Mouse (Mus musculus) G1E (cell line): ENCODE results near the gene Fam169b. TPM values are rescaled to one million over a fixed set of nuclear protein-coding genes. Genes with fewer than 3 reads are reported as not detected.

Experiments used
- ATAC-seq: 2 replicates; pipeline ENCODE4 v1.8.0; 2016; ENCODE audit warnings: mild to moderate bottlenecking; ENCODE audit not compliant: insufficient number of reproducible peaks, poor library complexity, low FRiP score, severe bottlenecking; ENCODE audit errors: extremely low read depth
- DNase-seq: peaks from one replicate; pipeline ENCODE4 v3.0.0; 2012; ENCODE audit warnings: low spot score
- H3K27me3 ChIP-seq: 2 replicates; pipeline ENCODE4 v1.6.1; 2012; ENCODE audit warnings: mild to moderate bottlenecking, low read length, inconsistent platforms; ENCODE audit not compliant: insufficient read depth
- H3K36me3 ChIP-seq: replicated peaks from 2 replicates; pipeline ENCODE3; 2012; ENCODE audit warnings: mild to moderate bottlenecking, inconsistent platforms
- H3K4me1 ChIP-seq: 2 replicates; pipeline ENCODE4 v1.6.1; 2012; ENCODE audit warnings: low read depth, low read length, inconsistent platforms, mixed read lengths; ENCODE audit not compliant: insufficient read depth
- H3K4me3 ChIP-seq: 2 replicates; pipeline ENCODE4 v1.5.1; 2012; ENCODE audit warnings: low read depth, mild to moderate bottlenecking, inconsistent platforms, low read length, moderate library complexity, mixed read lengths
- H3K9me3 ChIP-seq: replicated peaks from 2 replicates; pipeline ENCODE4 v1.6.1; 2012; ENCODE audit warnings: inconsistent platforms
- CTCF ChIP-seq: IDR thresholded peaks from 2 replicates; pipeline ENCODE4 v1.5.1; 2012; ENCODE audit warnings: low read depth, low read length, inconsistent platforms, mixed read lengths
- GATA1 ChIP-seq: IDR thresholded peaks from 2 replicates; pipeline ENCODE4 v1.6.1; 2012; ENCODE audit warnings: borderline replicate concordance, low read length, inconsistent platforms, mixed read lengths
- GATA2 ChIP-seq: IDR thresholded peaks from 2 replicates; pipeline ENCODE4 v1.6.1; 2012; ENCODE audit warnings: low read depth, low read length, inconsistent platforms, borderline replicate concordance
- POLR2AphosphoS5 ChIP-seq: IDR thresholded peaks from 2 replicates; pipeline ENCODE4 v1.6.1; 2012; ENCODE audit warnings: low read depth, low read length, inconsistent platforms; ENCODE audit not compliant: insufficient replicate concordance
- TAL1 ChIP-seq: conservative IDR thresholded peaks from 2 replicates; pipeline ENCODE4 v1.6.1; 2012; ENCODE audit warnings: low read depth, low read length, inconsistent platforms, mixed read lengths
- polyA plus RNA-seq: library from polyadenylated mRNA; stranded (reverse); fragments of >175 nt; gene quantifications from 2 replicates; pipeline ENCODE4 v1.2.3, GENCODE M21; 2012
- total RNA-seq, 2 experiments: library from RNA; stranded (forward) in 1 of 2; stranded (reverse) in 1 of 2; fragments of 200-1000 nt in 1 of 2; fragments of >200 nt in 1 of 2; fragmentation: Nextera tagmentation in 1 of 2; gene quantifications; 2 replicates each; pipeline ENCODE4 v1.2.3; 2014 to 2017

Fam169b gene
- total and polyA plus RNA-seq, 3 experiments, result 0.16 TPM; not detected in 2

DNA sequence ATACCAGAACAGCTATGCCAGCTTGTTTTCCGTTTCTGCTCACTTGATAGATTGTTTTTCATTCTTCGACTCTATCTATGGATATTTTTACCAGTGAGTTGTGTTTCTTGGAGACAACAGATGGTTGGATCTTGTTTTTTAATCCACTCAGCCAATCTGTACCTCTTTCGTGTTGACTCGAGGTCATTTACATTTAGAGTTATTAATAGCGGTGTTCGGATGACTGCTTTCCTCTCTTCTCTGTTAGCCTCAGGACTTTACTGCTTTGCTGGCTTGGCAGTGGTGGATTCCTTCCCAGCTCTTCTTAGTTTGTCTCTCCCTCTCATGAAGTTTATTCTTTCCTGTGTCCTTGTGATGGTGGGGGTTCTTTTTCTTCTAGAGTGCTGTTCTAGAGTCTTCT, 59.2 kb downstream of the Fam169b start:
- no peak for ATAC-seq
- DNase-seq, result no peak
- H3K27me3 ChIP-seq, result no peaks in the 10 kb centered on the region
- no peaks in the 10 kb centered on the region for H3K36me3 ChIP-seq
- TF ChIP-seq GATA2 (no peak), GATA1 (no peak), POLR2AphosphoS5 (no peak), CTCF (no peak)
- H3K4me1 ChIP-seq, result no peaks in the 10 kb centered on the region
- no peak overlapping the region for H3K4me3 ChIP-seq
- H3K9me3 ChIP-seq, result peaks cover 7% of the 10 kb centered on the region

GRCm38 (mm10) chr7:68337080-68337781, 63.6 kb downstream of the Fam169b start:
- peaks cover 4% of the 10 kb centered on the region for H3K9me3 ChIP-seq
- no peaks in the 10 kb centered on the region for H3K36me3 ChIP-seq
- ATAC-seq (no peak), DNase-seq (no peak)
- TF ChIP-seq TAL1 (no peak), GATA1 (no peak), CTCF (no peak), POLR2AphosphoS5 (no peak), GATA2 (no peak)
- H3K27me3 ChIP-seq, result no peaks in the 10 kb centered on the region
- no peaks in the 10 kb centered on the region for H3K4me1 ChIP-seq
- H3K4me3 ChIP-seq, result no peak overlapping the region

- Histone ChIP-seq H3K4me3 (no peak overlapping the region), H3K4me1 (no peaks in the 10 kb centered on the region), H3K9me3 (peaks cover 4% of the 10 kb centered on the region), H3K36me3 (no peaks in the 10 kb centered on the region), H3K27me3 (no peaks in the 10 kb centered on the region)
- DNase-seq (no peak), ATAC-seq (no peak)
- TF ChIP-seq CTCF (no peak), TAL1 (no peak), GATA2 (no peak)
Measured at GRCm38 (mm10) chr7:68338680-68339079, 65.0 kb downstream of the Fam169b start.

GRCm38 (mm10) chr7:68344561-68344960, 70.9 kb downstream of the Fam169b start:
- Histone ChIP-seq H3K36me3 (no peaks in the 10 kb centered on the region), H3K27me3 (no peaks in the 10 kb centered on the region), H3K4me1 (no peaks in the 10 kb centered on the region), H3K4me3 (no peak overlapping the region), H3K9me3 (peaks cover 7% of the 10 kb centered on the region)
- TF ChIP-seq GATA2 (no peak), CTCF (no peak), TAL1 (no peak), GATA1 (no peak), POLR2AphosphoS5 (no peak)
- DNase-seq, result no peak
- ATAC-seq, result no peak

DNA sequence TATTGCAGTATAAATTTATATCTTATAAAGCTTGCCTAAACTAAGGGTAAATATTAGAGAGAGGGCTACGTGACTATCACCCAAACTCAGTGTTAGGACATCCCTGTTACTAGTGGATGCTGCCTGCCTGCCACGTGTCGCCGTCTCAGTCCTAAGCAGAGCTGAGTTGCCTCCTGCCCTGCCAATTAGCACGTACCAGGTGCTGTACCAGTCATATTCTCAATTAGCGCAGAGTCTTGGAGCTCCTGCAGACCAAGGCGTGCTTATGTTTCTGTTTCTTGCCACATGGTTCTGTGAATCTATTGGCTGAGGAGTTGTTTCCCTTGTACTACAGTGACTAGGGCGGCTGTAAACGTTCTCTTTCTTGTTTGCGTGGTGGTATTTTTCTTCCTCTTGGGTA, 72.3 kb downstream of the Fam169b start:
- no peaks in the 10 kb centered on the region for H3K36me3 ChIP-seq
- H3K4me3 ChIP-seq, result no peak overlapping the region
- DNase-seq (no peak), ATAC-seq (no peak)
- H3K4me1 ChIP-seq, result no peaks in the 10 kb centered on the region
- no peak for TF ChIP-seq POLR2AphosphoS5
- TF ChIP-seq GATA2, result no peak
- TF ChIP-seq GATA1, result no peak
- TF ChIP-seq TAL1, result no peak
- no peaks in the 10 kb centered on the region for H3K27me3 ChIP-seq
- peaks cover 15% of the 10 kb centered on the region for H3K9me3 ChIP-seq

GRCm38 (mm10) chr7:68355325-68356076, 81.9 kb downstream of the Fam169b start:
- H3K4me1 ChIP-seq, result no peaks in the 10 kb centered on the region
- H3K9me3 ChIP-seq, result peaks cover 27% of the 10 kb centered on the region
- no peak for ATAC-seq
- H3K27me3 ChIP-seq, result no peaks in the 10 kb centered on the region
- TF ChIP-seq CTCF (no peak), GATA1 (no peak), GATA2 (no peak), TAL1 (no peak), POLR2AphosphoS5 (no peak)
- H3K4me3 ChIP-seq, result no peak overlapping the region
- H3K36me3 ChIP-seq, result no peaks in the 10 kb centered on the region
- no peak for DNase-seq
